Mouse (Mus musculus): ENCODE results near the gene Ugt1a6b.

Gene Ugt1a6b

GRCm38 (mm10) chr1:88261706-88262105 lies 158.7 kb downstream of the Ugt1a6b start:
- no peak for DNase-seq (ENCODE audit: low read depth, low spot score)

GRCm38 (mm10) chr1:88262255-88262654 lies 159.2 kb downstream of the Ugt1a6b start:
- DNase-seq (ENCODE audit: low read depth, low spot score), result peak; percentile 58

GRCm38 (mm10) chr1:88262961-88263360 lies 159.9 kb downstream of the Ugt1a6b start:
- DNase-seq (ENCODE audit: low read depth, low spot score), result no peak

GRCm38 (mm10) chr1:88263778-88264177 lies 160.7 kb downstream of the Ugt1a6b start:
- DNase-seq (ENCODE audit: low read depth, low spot score), result no peak

- DNase-seq (ENCODE audit: low read depth, low spot score), result no peak
Measured at GRCm38 (mm10) chr1:88264237-88264868, 161.3 kb downstream of the Ugt1a6b start.

GRCm38 (mm10) chr1:88264869-88265240 lies 161.8 kb downstream of the Ugt1a6b start:
- DNase-seq (ENCODE audit: low read depth, low spot score), result no peak

GRCm38 (mm10) chr1:88266123-88266522 lies 163.1 kb downstream of the Ugt1a6b start:
- DNase-seq (ENCODE audit: low read depth, low spot score), result no peak

- no peak for DNase-seq (ENCODE audit: low read depth, low spot score)
Measured at GRCm38 (mm10) chr1:88267489-88267888, 164.4 kb downstream of the Ugt1a6b start.

- DNase-seq (ENCODE audit: low read depth, low spot score), result no peak
Measured at GRCm38 (mm10) chr1:88268070-88268469, 165.0 kb downstream of the Ugt1a6b start.

Measured in skeletal muscle tissue, adult 2 months (tissue).